Mouse (Mus musculus) embryonic fibroblast, embryonic 13.5 days (primary cell): Measurements from ENCODE around the gene Ncam2. TPM values are rescaled to one million over a fixed set of nuclear protein-coding genes. Genes with fewer than 3 reads are reported as not detected.

Source experiments
- H3K27ac ChIP-seq: 2 replicates; pipeline ENCODE4 v1.5.1; 2012; ENCODE audit warnings: low read length, control low read depth, inconsistent platforms; ENCODE audit not compliant: insufficient read depth
- H3K4me1 ChIP-seq: 2 replicates; pipeline ENCODE4 v1.6.1; 2011; ENCODE audit warnings: low read length; ENCODE audit not compliant: control insufficient read depth, insufficient read depth
- H3K4me3 ChIP-seq: 2 replicates; pipeline ENCODE4 v1.5.1; 2011; ENCODE audit warnings: mild to moderate bottlenecking, control low read depth, low read length; ENCODE audit not compliant: insufficient read depth
- CTCF ChIP-seq: IDR thresholded peaks from 2 replicates; pipeline ENCODE4 v1.5.1; 2011; ENCODE audit warnings: mild to moderate bottlenecking, control low read depth, low read length, moderate library complexity, borderline replicate concordance; ENCODE audit not compliant: insufficient read depth
- POLR2A ChIP-seq: IDR thresholded peaks from 2 replicates; pipeline ENCODE4 v1.6.1; 2011; ENCODE audit warnings: low read depth, mild to moderate bottlenecking, control low read depth, low read length, moderate library complexity
- polyA plus RNA-seq: library from polyadenylated mRNA; stranded (reverse); fragments of >200 nt; gene quantifications from 2 replicates; pipeline ENCODE4 v1.2.4, GENCODE M21; 2011; ENCODE audit warnings: low read depth; ENCODE audit not compliant: missing spikeins, insufficient read length

Gene Ncam2
- polyA plus RNA-seq = 0.37 and 0.74 TPM in 2 replicates

- Histone ChIP-seq H3K4me1 (no peaks in the 10 kb centered on the region), H3K27ac (no peak within 1 kb of the TSS)
Observed at GRCm38 (mm10) chr16:81200201-81201071, at the start of gene Ncam2. Ncam2 (plus strand) TSS chr16:81200697.

GRCm38 (mm10) chr16:81170828-81171227, 29.7 kb upstream of the Ncam2 start:
- TF ChIP-seq CTCF = no peak
- TF ChIP-seq POLR2A = no peak
- Histone ChIP-seq H3K4me3 (no peak overlapping the region), H3K4me1 (no peaks in the 10 kb centered on the region), H3K27ac (no peak overlapping the region)

More at GRCm38 (mm10) chr16:81200201-81201071, at the start of gene Ncam2:
- TF ChIP-seq POLR2A = no peak
- no peak for TF ChIP-seq CTCF
- peak within 1 kb of the TSS; percentile 49 for H3K4me3 ChIP-seq

DNA sequence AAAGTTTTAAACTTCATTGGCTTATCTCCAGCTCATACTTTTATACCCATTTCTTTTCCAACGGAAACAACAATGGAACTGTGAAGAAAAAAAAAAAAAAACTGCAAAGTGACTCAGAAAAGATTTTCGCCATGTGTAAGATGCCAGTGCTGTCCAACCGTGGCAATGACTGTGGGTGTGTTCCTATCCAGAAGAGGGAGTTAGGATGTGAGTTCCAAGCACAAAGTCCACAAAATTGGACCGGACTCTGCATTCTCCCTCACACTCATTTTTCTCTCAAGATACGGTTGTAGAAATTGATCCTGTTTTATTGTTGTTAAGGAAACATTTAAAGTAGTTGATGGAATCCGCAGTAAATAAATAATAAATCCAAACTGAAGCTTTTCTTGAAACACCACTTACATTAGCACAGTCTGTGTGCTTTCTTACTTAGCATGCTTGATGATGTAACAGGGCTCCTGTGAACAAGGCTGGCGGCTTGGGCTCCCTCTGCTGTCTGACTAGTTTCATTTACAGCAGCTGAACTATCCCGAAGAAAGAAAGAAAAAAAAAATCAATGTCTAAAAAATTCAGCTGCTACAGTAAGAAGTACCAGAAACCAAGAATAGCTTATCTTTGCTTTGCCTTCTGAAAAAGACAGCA, 25.1 kb upstream of the Ncam2 start:
- Histone ChIP-seq H3K4me3 (no peak overlapping the region), H3K4me1 (no peaks in the 10 kb centered on the region), H3K27ac (no peak overlapping the region)
- TF ChIP-seq CTCF (peak; percentile 73; the same call in 1 of the 2 replicates), POLR2A (no peak)

DNA sequence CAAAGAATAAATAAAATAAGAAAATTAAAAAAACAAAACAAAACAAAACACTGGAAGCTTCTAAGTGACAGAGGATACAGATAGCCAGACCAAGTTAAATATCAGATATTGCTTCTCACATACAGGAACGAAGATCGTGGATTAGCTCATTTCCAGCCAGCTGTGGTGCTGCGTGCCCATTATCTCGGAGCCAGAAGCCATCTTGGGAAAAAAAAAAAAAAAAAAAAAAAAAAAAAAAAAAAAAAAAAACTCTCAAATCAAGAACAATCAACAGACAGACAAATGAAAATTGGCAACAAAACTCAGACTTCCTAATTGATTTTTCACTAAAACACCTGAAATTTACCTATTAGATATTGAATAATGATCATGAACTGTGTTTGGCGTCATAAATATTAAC, 20.7 kb upstream of the Ncam2 start:
- Histone ChIP-seq H3K27ac (no peak overlapping the region), H3K4me1 (no peaks in the 10 kb centered on the region), H3K4me3 (no peak overlapping the region)
- TF ChIP-seq POLR2A (no peak), CTCF (no peak)

DNA sequence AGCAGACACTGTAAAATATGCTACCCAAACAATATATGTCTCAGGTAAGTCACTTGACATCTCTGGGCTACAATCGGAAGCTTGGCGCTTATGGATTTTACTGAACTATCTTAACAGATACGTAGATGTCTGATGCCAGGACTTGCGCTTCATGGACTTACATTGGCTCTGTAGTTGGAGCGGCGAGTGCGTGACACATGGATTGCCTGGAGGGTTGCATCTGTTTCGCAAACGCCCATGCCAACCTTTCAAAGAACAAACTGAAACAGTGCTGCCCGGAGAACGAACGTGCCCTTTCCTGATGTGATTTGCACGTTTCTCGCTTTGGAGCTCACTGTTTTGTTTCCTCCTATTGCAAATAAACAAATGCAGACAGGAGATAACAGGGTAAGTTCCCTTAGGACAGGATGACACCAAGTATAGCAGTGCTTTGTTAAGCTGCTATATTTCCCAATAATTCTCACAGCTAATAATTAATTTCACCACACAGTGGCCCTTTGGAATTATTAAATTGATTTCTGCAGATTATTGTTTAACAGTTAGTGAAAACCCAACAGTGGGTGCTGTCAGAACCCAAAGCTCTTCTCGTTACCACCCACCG, 12.8 kb upstream of the Ncam2 start:
- no peak overlapping the region for H3K27ac ChIP-seq
- H3K4me1 ChIP-seq = no peaks in the 10 kb centered on the region
- TF ChIP-seq CTCF (no peak), POLR2A (no peak)
- H3K4me3 ChIP-seq = no peak overlapping the region

DNA sequence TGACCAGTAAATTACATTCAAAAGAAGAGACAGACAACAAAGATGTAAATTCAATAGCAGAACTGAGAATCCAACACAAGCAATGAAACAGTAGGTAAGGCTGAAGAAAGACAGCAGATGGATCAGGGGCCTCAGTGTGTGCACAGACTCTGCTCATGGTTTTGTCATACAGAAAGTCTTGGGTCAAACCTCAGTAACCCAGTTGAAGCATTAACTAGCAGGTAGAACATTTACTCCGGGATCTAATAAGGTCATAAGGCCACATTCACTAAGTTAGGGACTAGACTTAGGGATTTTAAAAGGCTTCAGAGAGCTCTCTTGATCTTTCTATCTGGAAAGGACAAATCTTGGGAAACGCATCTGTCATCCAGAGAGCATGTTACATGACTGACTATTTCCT, 8.9 kb upstream of the Ncam2 start:
- H3K4me3 ChIP-seq = no peak overlapping the region
- TF ChIP-seq POLR2A (no peak), CTCF (no peak)
- H3K27ac ChIP-seq = no peak overlapping the region
- H3K4me1 ChIP-seq = no peaks in the 10 kb centered on the region

DNA sequence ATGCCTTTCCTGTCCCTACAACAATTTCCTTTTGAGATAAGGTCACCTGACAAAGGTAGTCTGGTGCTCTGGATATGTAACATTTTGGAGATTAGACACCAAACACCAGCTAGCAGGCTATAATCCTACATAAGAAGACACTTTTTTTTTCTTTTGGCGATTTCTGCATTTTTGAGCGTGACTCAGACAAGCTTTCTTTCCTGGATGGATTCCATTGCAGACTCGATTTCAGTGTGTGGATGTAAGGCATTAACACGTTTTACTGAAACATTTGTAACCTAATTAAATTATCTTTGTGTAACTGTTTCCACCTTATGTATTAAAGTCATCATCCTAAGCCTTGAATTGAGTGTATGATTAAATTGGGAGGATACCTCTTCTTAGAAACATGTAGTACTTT, 7.9 kb upstream of the Ncam2 start:
- Histone ChIP-seq H3K4me3 (no peak overlapping the region), H3K4me1 (no peaks in the 10 kb centered on the region), H3K27ac (no peak overlapping the region)
- no peak for TF ChIP-seq CTCF
- no peak for TF ChIP-seq POLR2A

GRCm38 (mm10) chr16:81199467-81199866, 1.0 kb upstream of the Ncam2 start:
- TF ChIP-seq POLR2A (no peak), CTCF (no peak)
- Histone ChIP-seq H3K27ac (no peak overlapping the region), H3K4me1 (no peaks in the 10 kb centered on the region), H3K4me3 (no peak overlapping the region)

- TF ChIP-seq POLR2A = no peak
- no peak for TF ChIP-seq CTCF
- Histone ChIP-seq H3K27ac (no peak overlapping the region), H3K4me1 (no peaks in the 10 kb centered on the region), H3K4me3 (no peak overlapping the region)
Observed at GRCm38 (mm10) chr16:81201471-81201870, 974 bp downstream of the Ncam2 start.

DNA sequence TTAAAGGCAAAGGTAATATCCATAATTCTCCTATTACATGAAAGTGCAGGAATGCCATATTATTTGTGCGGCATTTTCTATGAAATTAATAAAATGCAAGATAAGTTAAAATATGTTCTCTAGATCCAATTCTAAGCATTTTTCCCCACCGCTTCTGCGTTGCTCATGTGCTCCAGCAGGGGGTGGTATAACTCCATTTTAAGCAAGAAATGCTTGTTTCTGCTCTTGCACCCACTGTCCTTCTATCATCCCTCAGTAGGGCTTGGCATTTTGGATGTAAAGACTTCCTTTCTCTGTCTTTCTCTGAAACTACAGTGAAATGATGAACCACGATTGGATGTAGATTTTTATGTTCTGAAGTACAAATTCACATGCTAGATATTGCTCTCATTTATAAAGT, 1.5 kb downstream of the Ncam2 start:
- TF ChIP-seq POLR2A = no peak
- no peaks in the 10 kb centered on the region for H3K4me1 ChIP-seq
- no peak overlapping the region for H3K27ac ChIP-seq
- no peak overlapping the region for H3K4me3 ChIP-seq
